Mouse (Mus musculus) layer of hippocampus, adult 18-20 months (tissue): ENCODE measurements around the gene Heyl. TPM values are rescaled to one million over a fixed set of nuclear protein-coding genes. Genes with fewer than 3 reads are reported as not detected.
"Not testable (repeated sequence)": the region's sequence is repeated elsewhere in the genome, so short reads cannot be mapped to it uniquely, and the experiment has no call there.

ENCODE experiments used
- DNase-seq, 2 experiments: peaks; one replicate each; pipeline ENCODE4 v3.0.0; 2022; ENCODE audit warnings: low spot score in 2 of 2
- total RNA-seq, 2 experiments: library from RNA; stranded (reverse); gene quantifications; 2 replicates each; pipeline ENCODE4 v1.2.3; 2021

The Heyl gene
- total RNA-seq, 2 experiments from 2014 or later: 1.7 to 2.7 TPM

GRCm38 (mm10) chr4:123283675-123284064 lies 50.3 kb downstream of the Heyl start:
- not testable (repeated sequence) for DNase-seq

- DNase-seq: no peak
These were observed 51.6 kb downstream of the Heyl start for GRCm38 (mm10) chr4:123284731-123285624.

GRCm38 (mm10) chr4:123286790-123287189 lies 53.4 kb downstream of the Heyl start:
- DNase-seq: no peak

GRCm38 (mm10) chr4:123289038-123289437 lies 55.7 kb downstream of the Heyl start:
- no peak for DNase-seq

GRCm38 (mm10) chr4:123292390-123292789 lies 59.0 kb downstream of the Heyl start:
- DNase-seq: no peak

- no peak for DNase-seq
These were observed 59.6 kb downstream of the Heyl start for GRCm38 (mm10) chr4:123292989-123293388.

- DNase-seq: no peak
These were observed 60.5 kb downstream of the Heyl start for GRCm38 (mm10) chr4:123293661-123294443.

- DNase-seq: not testable (repeated sequence)
These were observed 61.7 kb downstream of the Heyl start for GRCm38 (mm10) chr4:123295026-123295425.

GRCm38 (mm10) chr4:123295516-123296147 lies 62.3 kb downstream of the Heyl start:
- no peak for DNase-seq

GRCm38 (mm10) chr4:123296148-123296534 lies 62.8 kb downstream of the Heyl start:
- no peak for DNase-seq

- DNase-seq: no peak
These were observed 64.0 kb downstream of the Heyl start for GRCm38 (mm10) chr4:123297195-123297960.

- no peak for DNase-seq
These were observed 64.9 kb downstream of the Heyl start for GRCm38 (mm10) chr4:123298226-123298625.

GRCm38 (mm10) chr4:123298980-123299670 lies 65.8 kb downstream of the Heyl start:
- DNase-seq: no peak

Other genes with a start within 250 kb of the Heyl start
- gene Mycl, start 237.9 kb upstream of the Heyl start, total RNA-seq: 10 to 100 TPM; 30.1 to 32.4 TPM
- gene Trit1, start 217.0 kb upstream of the Heyl start, total RNA-seq: 10 to 100 TPM; 19.5 to 20.2 TPM
- not detected for gene Bmp8b, start 128.4 kb upstream of the Heyl start, total RNA-seq
- gene Oxct2b, start 117.3 kb upstream of the Heyl start, total RNA-seq: not detected
- gene Ppie, start 93.6 kb upstream of the Heyl start, total RNA-seq: 10 to 100 TPM; 21.6 to 22.0 TPM
- gene Hpcal4, start 50.3 kb upstream of the Heyl start, total RNA-seq: 100 to 1,000 TPM; 476 to 553 TPM
- 10 to 100 TPM; 15.9 to 16.1 TPM for gene Nt5c1a, start 32.1 kb upstream of the Heyl start, total RNA-seq
- gene Pabpc4, start 28.8 kb downstream of the Heyl start, total RNA-seq: 10 to 100 TPM; 40.3 to 47.0 TPM
- gene Oxct2a, start 90.1 kb downstream of the Heyl start, total RNA-seq: not detected
- gene Bmp8a, start 109.7 kb downstream of the Heyl start, total RNA-seq: not detected